In the genomic region with DNA sequence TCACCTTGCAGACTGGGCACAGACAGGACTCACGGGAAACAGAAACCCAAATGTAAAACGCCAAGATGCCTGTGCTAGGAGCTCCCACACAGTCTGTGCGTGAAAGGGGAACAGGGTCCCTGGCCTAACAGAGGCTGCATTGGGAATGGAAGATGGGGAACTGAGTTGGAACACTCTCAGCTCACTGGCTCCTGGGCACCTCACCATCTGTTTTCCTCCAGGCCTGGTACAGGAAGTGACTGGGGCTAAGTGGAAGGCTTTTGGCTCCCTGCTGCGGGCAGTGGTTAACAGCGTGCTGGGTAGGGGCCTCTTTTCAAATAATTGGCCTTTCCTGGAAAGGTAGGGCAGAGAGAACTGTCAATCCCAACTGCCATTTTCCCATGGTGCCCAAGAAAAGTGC, we compare ENCODE assay signal across 21 mouse cellular contexts. TPM values are rescaled to one million over a fixed set of nuclear protein-coding genes. Genes with fewer than 3 reads are reported as not detected.
DNase-seq lines count a peak whose midpoint lies in the region; ATAC-seq and TF ChIP-seq lines count a peak whose summit lies in the region.
"Had no signal": no experiment of that assay in that cellular context is flagged by ENCODE, and none has a peak within 500 bp of the region (broad histone marks: within the 10 kb centered on the region; RNA-seq: fewer than 3 reads in every experiment).

No protein-coding gene starts in this region.

- peak; percentile 65 for ATAC-seq in activated CD4-positive, CD25-positive, alpha-beta regulatory T cell, adult 4 months
- ATAC-seq in limb, embryonic 11.5 days (ENCODE audit: insufficient number of reproducible peaks, low FRiP score, low TSS enrichment, low read depth), result no peak
- ATAC-seq: forebrain, embryonic 16.5 days; inflammation-experienced regulatory T-cells, adult 6 months had no signal

- H3K9ac ChIP-seq in CH12.LX (ENCODE audit: insufficient read depth, low read depth), result no peak overlapping the region
- H3K9ac ChIP-seq in limb, embryonic 11.5 days (ENCODE audit: low read length), result 0 out of 2 replicates have a peak overlapping the region, but pooled peaks have one; percentile 30
- H3K9ac ChIP-seq: heart, embryonic 12.5 days had no signal

- no peak for DNase-seq in CH12.LX (ENCODE audit: extremely low read depth)
- DNase-seq in limb, embryonic 11.5 days (ENCODE audit: low spot score), result no peak
- DNase-seq in natural killer cell, adult 2 months (ENCODE audit: low spot score in 2 of 2), result no peak
- no peak for DNase-seq in urinary bladder, postnatal 36 days (ENCODE audit: low spot score in 2 of 2)
- DNase-seq in cerebellum, adult 9-11 months, result no peak
- DNase-seq: adrenal gland, postnatal 25 days; cerebellum, postnatal 25 days; heart, postnatal 4 days; lung, adult 18-20 months; midbrain, embryonic 14.5 days had no signal

- peaks cover 29 to 44% of the 10 kb centered on the region in 2 experiments for H3K4me1 ChIP-seq in CH12.LX (ENCODE audit: control insufficient read depth in 1 of 2, insufficient read depth in 2 of 2)
- peaks cover 7% of the 10 kb centered on the region for H3K4me1 ChIP-seq in limb, embryonic 11.5 days (ENCODE audit: control insufficient read depth, insufficient read depth, low read length)
- H3K4me1 ChIP-seq in megakaryocyte, embryonic 14.5 days, result peaks cover 73% of the 10 kb centered on the region
- H3K4me1 ChIP-seq: heart, embryonic 12.5 days had no signal

- no peaks in the 10 kb centered on the region for H3K27me3 ChIP-seq in CH12.LX (replicated peaks)
- H3K27me3 ChIP-seq in limb, embryonic 11.5 days (ENCODE audit: control insufficient read depth, insufficient read depth, low read length), result no peaks in the 10 kb centered on the region
- no peaks in the 10 kb centered on the region for H3K27me3 ChIP-seq in megakaryocyte, embryonic 14.5 days (replicated peaks)
- H3K27me3 ChIP-seq: heart, embryonic 12.5 days had no signal

- no peaks in the 10 kb centered on the region for H3K36me3 ChIP-seq in CH12.LX (replicated peaks in 1 of 2; ENCODE audit: control insufficient read depth in 1 of 2, insufficient read depth in 1 of 2, low read length in 1 of 2)
- no peaks in the 10 kb centered on the region for H3K36me3 ChIP-seq in limb, embryonic 11.5 days (ENCODE audit: control insufficient read depth, insufficient read depth, low read length)
- peaks cover 7% of the 10 kb centered on the region for H3K36me3 ChIP-seq in megakaryocyte, embryonic 14.5 days (replicated peaks; ENCODE audit: low read length)
- H3K36me3 ChIP-seq: heart, embryonic 12.5 days had no signal

- no peaks in the 10 kb centered on the region for H3K79me2 ChIP-seq in CH12.LX (replicated peaks; ENCODE audit: control insufficient read depth, extremely low read depth, insufficient read depth, poor library complexity, severe bottlenecking)

- TF ChIP-seq RAD21 in CH12.LX (IDR thresholded peaks at IDR 0.05; ENCODE audit: low read depth, low read length), result no peak

- WGBS in limb, embryonic 11.5 days, result 61% methylated on average over 5 of the region's 5 CpGs

- no peak overlapping the region for H3K4me3 ChIP-seq in CH12.LX (replicated peaks in 1 of 3; ENCODE audit: low read depth in 2 of 3, low read length in 2 of 3, poor library complexity in 1 of 3)
- no peak overlapping the region for H3K4me3 ChIP-seq in limb, embryonic 11.5 days (ENCODE audit: low read depth, low read length)
- peak overlapping the region; percentile 90 for H3K4me3 ChIP-seq in megakaryocyte, embryonic 14.5 days (replicated peaks)
- H3K4me3 ChIP-seq: heart, embryonic 12.5 days had no signal

- in situ Hi-C loops in CH12.LX (cut with MboI; ENCODE audit: low pct_ligation_motif_present, low pct_unique_long_range_greater_than_20kb, low sequenced_read_pairs), result loop anchor here (25.0 kb wide), 1 partner anchor 372 kb away; no protein-coding TSS in a partner anchor

- no peak for TF ChIP-seq POLR2A in CH12.LX (IDR thresholded peaks at IDR 0.05; ENCODE audit: low read depth, low read length)

- no peak for TF ChIP-seq CTCF in CH12.LX (conservative IDR thresholded peaks at IDR 0.05 in 1 of 2, IDR thresholded peaks at IDR 0.05 in 1 of 2; ENCODE audit: low read depth in 2 of 2, low read length in 2 of 2)

- no peak overlapping the region for H3K27ac ChIP-seq in CH12.LX (ENCODE audit: insufficient read depth, low read depth)
- H3K27ac ChIP-seq in limb, embryonic 11.5 days (replicated peaks; ENCODE audit: low read depth, low read length), result 0 out of 2 replicates have a peak overlapping the region, but pooled peaks have one; percentile 52

- dilution Hi-C loops in CH12.LX (cut with MboI; ENCODE audit: extremely low pct_ligation_motif_present, extremely low pct_unique_long_range_greater_than_20kb, low sequenced_read_pairs), result no loop called here

- peak; percentile 14; the same call in 1 of the 2 replicates for TF ChIP-seq EP300 in CH12.LX (IDR thresholded peaks at IDR 0.05; ENCODE audit: low read length)

- peaks cover 6% of the 10 kb centered on the region for H3K9me3 ChIP-seq in CH12.LX (replicated peaks; ENCODE audit: low read length)
- H3K9me3 ChIP-seq in limb, embryonic 11.5 days (ENCODE audit: control insufficient read depth, low read length), result no peaks in the 10 kb centered on the region
- peaks cover 6% of the 10 kb centered on the region for H3K9me3 ChIP-seq in megakaryocyte, embryonic 14.5 days

- H3K4me2 ChIP-seq in CH12.LX (ENCODE audit: insufficient read depth, low read depth, poor library complexity, severe bottlenecking), result no peak overlapping the region
- no peak overlapping the region for H3K4me2 ChIP-seq in limb, embryonic 11.5 days (ENCODE audit: low read depth, severe bottlenecking)
- H3K4me2 ChIP-seq: heart, embryonic 12.5 days had no signal

TF ChIP-seq in CH12.LX, 34 proteins besides CTCF, POLR2A, EP300 and RAD21:
- no peak for TF ChIP-seq TCF12 (IDR thresholded peaks at IDR 0.05; ENCODE audit: low read depth, low read length)
- TF ChIP-seq MAZ (IDR thresholded peaks at IDR 0.05; ENCODE audit: low read depth, low read length), result no peak
- 0 out of 2 replicates have a peak, but pooled peaks have one; percentile 9 for TF ChIP-seq RCOR1 (conservative IDR thresholded peaks at IDR 0.05; ENCODE audit: low read depth, low read length)
- TF ChIP-seq POLR2AphosphoS2 (IDR thresholded peaks at IDR 0.05; ENCODE audit: low read depth, low read length), result no peak
- TF ChIP-seq GABPA (IDR thresholded peaks at IDR 0.05; ENCODE audit: insufficient replicate concordance, low read depth, low read length), result no peak
- TF ChIP-seq E2F4 (IDR thresholded peaks at IDR 0.05; ENCODE audit: insufficient replicate concordance, low read depth, low read length), result no peak
- TF ChIP-seq TBP (conservative IDR thresholded peaks at IDR 0.05; ENCODE audit: low read depth, low read length), result no peak
- 0 out of 2 replicates have a peak, but pooled peaks have one; percentile 8 for TF ChIP-seq CHD2 (IDR thresholded peaks at IDR 0.05; ENCODE audit: low read length)

RNA-seq across cellular contexts. Expression of gene Ifitm3, which starts 19.9 kb away (rescaled TPM):
- total RNA-seq in CH12.LX (2012; rRNA removed) (0.25 TPM in 1 of 2 replicates, not detected in the other), CH12.LX (2014; rRNA removed) (not detected in 2 replicates)
- polyA plus RNA-seq in CH12.LX (2012; ENCODE audit: insufficient read length, low read depth), result not detected in 2 replicates
- 10 to 100 TPM; 17.0 to 23.4 TPM for polyA plus RNA-seq in activated CD4-positive, CD25-positive, alpha-beta regulatory T cell, adult 4 months (2017; shearing (Covaris generic))
- polyA plus RNA-seq in limb, embryonic 11.5 days (2014; fragmentation: Nextera tagmentation; extraction: Ambion mirVana), result 45.3 and 50.4 TPM in 2 replicates
- polyA plus RNA-seq in megakaryocyte, embryonic 14.5 days (2012; ENCODE audit: insufficient read depth, low replicate concordance), result 28.6 and 151 TPM in 2 replicates

RNA-seq across cellular contexts. Expression of gene Ifitm1, which starts 23.6 kb away (rescaled TPM):
- total RNA-seq in CH12.LX (2012; rRNA removed) (55.5 and 62.0 TPM in 2 replicates), CH12.LX (2014; rRNA removed) (32.9 and 33.6 TPM in 2 replicates)
- 10.9 and 14.8 TPM in 2 replicates for polyA plus RNA-seq in CH12.LX (2012; ENCODE audit: insufficient read length, low read depth)
- polyA plus RNA-seq in activated CD4-positive, CD25-positive, alpha-beta regulatory T cell, adult 4 months (2017; shearing (Covaris generic)), result 1 to 10 TPM; 4.6 to 7.5 TPM
- polyA plus RNA-seq in limb, embryonic 11.5 days (2014; fragmentation: Nextera tagmentation; extraction: Ambion mirVana), result 63.9 and 68.3 TPM in 2 replicates
- 27.5 and 76.2 TPM in 2 replicates for polyA plus RNA-seq in megakaryocyte, embryonic 14.5 days (2012; ENCODE audit: insufficient read depth, low replicate concordance)

RNA-seq across cellular contexts. Expression of gene Ifitm6, which starts 27.1 kb away (rescaled TPM):
- total RNA-seq in CH12.LX (2012; rRNA removed) (not detected in 2 replicates), CH12.LX (2014; rRNA removed) (not detected in 2 replicates)
- not detected in 2 replicates for polyA plus RNA-seq in CH12.LX (2012; ENCODE audit: insufficient read length, low read depth)
- polyA plus RNA-seq in activated CD4-positive, CD25-positive, alpha-beta regulatory T cell, adult 4 months (2017; shearing (Covaris generic)), result under 1 TPM; 0.70 to 0.92 TPM
- polyA plus RNA-seq in limb, embryonic 11.5 days (2014; fragmentation: Nextera tagmentation; extraction: Ambion mirVana), result not detected in 2 replicates
- 0.91 TPM in 1 of 2 replicates, not detected in the other for polyA plus RNA-seq in megakaryocyte, embryonic 14.5 days (2012; ENCODE audit: insufficient read depth, low replicate concordance)
- total RNA-seq: adrenal gland, postnatal 25 days; gastrocnemius, adult 18-20 months; layer of hippocampus, postnatal 25 days; left cerebral cortex, postnatal 14 days had no signal
- polyA plus RNA-seq: embryonic facial prominence, embryonic 11.5 days; heart, embryonic 12.5 days had no signal

RNA-seq across cellular contexts. Expression of gene Ifitm2, which starts 34.8 kb away (rescaled TPM):
- total RNA-seq in CH12.LX (2012; rRNA removed) (128 and 136 TPM in 2 replicates), CH12.LX (2014; rRNA removed) (314 and 381 TPM in 2 replicates)
- polyA plus RNA-seq in CH12.LX (2012; ENCODE audit: insufficient read length, low read depth), result 159 and 213 TPM in 2 replicates
- 100 to 1,000 TPM in 1 of 2 experiments, 10 to 100 TPM in 1; 94.1 to 101 TPM for polyA plus RNA-seq in activated CD4-positive, CD25-positive, alpha-beta regulatory T cell, adult 4 months (2017; shearing (Covaris generic))
- 853 and 900 TPM in 2 replicates for polyA plus RNA-seq in limb, embryonic 11.5 days (2014; fragmentation: Nextera tagmentation; extraction: Ambion mirVana)
- polyA plus RNA-seq in megakaryocyte, embryonic 14.5 days (2012; ENCODE audit: insufficient read depth, low replicate concordance), result 93.8 and 722 TPM in 2 replicates

RNA-seq across cellular contexts. Expression of gene Gm45717, which starts 34.9 kb away (rescaled TPM):
- total RNA-seq in CH12.LX (2012; rRNA removed) (not detected in 2 replicates), CH12.LX (2014; rRNA removed) (not detected in 2 replicates)
- not detected in 2 replicates for polyA plus RNA-seq in CH12.LX (2012; ENCODE audit: insufficient read length, low read depth)
- polyA plus RNA-seq in activated CD4-positive, CD25-positive, alpha-beta regulatory T cell, adult 4 months (2017; shearing (Covaris generic)), result not detected
- not detected in 2 replicates for polyA plus RNA-seq in limb, embryonic 11.5 days (2014; fragmentation: Nextera tagmentation; extraction: Ambion mirVana)
- polyA plus RNA-seq in megakaryocyte, embryonic 14.5 days (2012; ENCODE audit: insufficient read depth, low replicate concordance), result not detected in 2 replicates
- total RNA-seq: adrenal gland, postnatal 25 days; gastrocnemius, adult 18-20 months; heart, postnatal 4 days; layer of hippocampus, postnatal 25 days; left cerebral cortex, postnatal 14 days had no signal
- polyA plus RNA-seq: embryonic facial prominence, embryonic 11.5 days; forebrain, embryonic 16.5 days; heart, embryonic 12.5 days; inflammation-experienced regulatory T-cells, adult 6 months; kidney, embryonic 14.5 days; large intestine, adult 2 months; midbrain, embryonic 14.5 days had no signal

Comparison
In these comparisons a context has a peak if more than half of its experiments do, and no peak if none do; other contexts are left out.
1. RNA of gene Ifitm3, which starts 19.9 kb away (polyA plus RNA-seq): 28.6 to 151 TPM in megakaryocyte, embryonic 14.5 days, 45.3 to 50.4 TPM in limb, embryonic 11.5 days and 17.0 to 23.4 TPM in activated CD4-positive, CD25-positive, alpha-beta regulatory T cell, adult 4 months; not detected in CH12.LX; every median in the first group is over 10 times any median in the second.